Mouse (Mus musculus) testis, adult 2 months (tissue): ENCODE data around the gene Eno1.

Experiments
- CTCF ChIP-seq: fragments of 200-500 bp; IDR thresholded peaks from 2 replicates; pipeline ENCODE4 v1.5.1; 2012; ENCODE audit warnings: low read depth, mild to moderate bottlenecking, inconsistent platforms, low read length, moderate library complexity; ENCODE audit not compliant: control insufficient read depth, insufficient read depth, insufficient replicate concordance
- POLR2A ChIP-seq: fragments of 200-500 bp; IDR thresholded peaks from 2 replicates; pipeline ENCODE4 v1.6.1; 2012; ENCODE audit warnings: low read depth, mild to moderate bottlenecking, inconsistent platforms, low read length, moderate library complexity; ENCODE audit not compliant: control insufficient read depth

GRCm38 (mm10) chr4:150260111-150260510, 23.6 kb downstream of the Eno1 start:
- TF ChIP-seq CTCF (no peak), POLR2A (no peak)
